Mouse (Mus musculus) left cerebral cortex, postnatal 14 days (tissue): ENCODE results near the gene Vldlr. TPM values are rescaled to one million over a fixed set of nuclear protein-coding genes. Genes with fewer than 3 reads are reported as not detected.

Source experiments
- DNase-seq, 2 experiments: peaks; one replicate each; pipeline ENCODE4 v3.0.0; 2021 to 2022; ENCODE audit warnings: low spot score in 2 of 2, mixed read lengths in 1 of 2
- intact Hi-C: fragments of 180-260 bp; cut with DNase I; formaldehyde crosslinking; loops from one replicate; pipeline ENCODE4 v1.15.1; 2025
- total RNA-seq, 2 experiments: library from RNA; stranded (reverse); gene quantifications; 2 replicates each; pipeline ENCODE4 v1.2.3; 2021

Vldlr gene
- total RNA-seq, 2 experiments from 2014 or later, result 70.0 to 76.4 TPM

DNA sequence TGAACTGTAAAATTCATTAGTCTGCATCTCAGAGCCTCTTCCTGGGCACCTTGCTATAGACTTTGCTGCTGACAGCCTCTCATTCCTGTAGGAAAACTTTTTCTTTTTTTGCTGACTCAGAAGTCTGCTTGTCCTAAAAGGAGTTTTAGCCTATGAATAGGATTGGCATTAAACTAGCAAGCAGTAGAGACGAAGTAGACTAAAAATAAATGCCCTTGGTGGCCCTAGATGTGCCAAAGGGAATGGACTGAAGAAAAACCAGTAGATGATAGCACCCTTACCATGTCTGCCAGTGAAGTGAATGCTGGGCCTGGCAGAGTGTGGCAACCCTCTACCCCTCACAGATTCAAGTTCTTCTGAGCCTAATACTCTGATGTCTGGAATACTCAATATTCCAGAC lies 8.1 kb downstream of the Vldlr start:
- DNase-seq, result no peak
- intact Hi-C loops, result no loop called here

DNA sequence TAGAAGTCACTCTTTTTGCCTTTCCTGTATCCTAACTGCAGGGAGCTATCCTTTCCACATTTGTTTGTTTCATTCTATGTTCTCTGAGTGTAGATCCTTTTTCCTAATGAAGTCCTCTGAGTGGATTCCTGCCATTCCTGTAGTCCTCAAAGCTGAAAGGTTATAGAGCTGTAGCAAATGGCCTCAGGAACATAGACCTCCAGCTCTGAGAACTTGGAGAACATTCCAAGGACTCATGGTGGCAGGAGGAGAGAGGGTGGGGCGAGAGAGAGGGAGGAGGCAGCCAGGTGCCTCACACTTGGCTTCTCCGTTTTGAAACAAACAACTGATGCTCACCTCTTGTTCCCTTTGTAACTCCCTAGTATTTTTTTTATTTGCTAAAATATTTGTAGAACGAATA lies 10.3 kb downstream of the Vldlr start:
- no peak for DNase-seq
- intact Hi-C loops, result no loop called here

DNA sequence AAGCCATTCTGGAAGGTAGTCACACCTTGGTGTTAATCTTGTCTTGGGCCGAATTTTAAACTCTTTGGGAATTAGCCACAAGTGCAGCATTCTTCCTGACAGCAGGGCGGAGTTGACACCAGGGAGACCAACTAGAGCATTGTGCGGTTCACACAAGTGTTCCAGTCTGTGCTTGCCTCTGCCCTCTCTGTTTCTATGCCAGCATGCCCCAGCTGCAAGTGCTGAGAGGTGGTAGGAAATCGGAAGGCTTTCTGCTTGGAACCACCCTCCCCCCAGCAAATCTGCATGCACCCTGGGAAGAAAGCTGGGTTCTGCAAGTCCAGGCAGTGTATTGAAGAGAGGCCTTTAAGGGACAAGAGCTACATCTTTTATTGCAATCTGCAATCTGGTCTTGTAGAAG lies 10.8 kb downstream of the Vldlr start:
- peak in 1 of 2 experiments; percentile 24 for DNase-seq
- intact Hi-C loops, result no loop called here

DNA sequence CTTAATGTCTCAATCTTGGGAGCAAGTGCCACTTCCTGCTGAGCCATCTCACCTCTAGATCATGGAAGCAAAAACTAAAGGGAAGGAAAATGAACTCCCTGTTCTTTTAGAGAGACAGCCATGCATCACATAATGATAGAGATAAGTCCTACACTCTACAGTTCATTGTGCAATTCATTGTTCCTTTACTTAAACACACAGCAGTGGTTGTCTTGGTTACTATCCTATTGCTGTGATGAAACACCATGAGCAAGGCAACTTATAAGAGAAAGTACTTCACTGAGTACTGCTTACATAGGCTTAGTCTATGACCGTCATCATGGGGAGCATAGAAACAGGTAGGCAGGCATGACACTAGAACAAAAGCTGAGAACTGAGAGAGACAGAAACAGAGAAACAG lies 12.0 kb downstream of the Vldlr start:
- no peak for DNase-seq
- intact Hi-C loops, result no loop called here

DNA sequence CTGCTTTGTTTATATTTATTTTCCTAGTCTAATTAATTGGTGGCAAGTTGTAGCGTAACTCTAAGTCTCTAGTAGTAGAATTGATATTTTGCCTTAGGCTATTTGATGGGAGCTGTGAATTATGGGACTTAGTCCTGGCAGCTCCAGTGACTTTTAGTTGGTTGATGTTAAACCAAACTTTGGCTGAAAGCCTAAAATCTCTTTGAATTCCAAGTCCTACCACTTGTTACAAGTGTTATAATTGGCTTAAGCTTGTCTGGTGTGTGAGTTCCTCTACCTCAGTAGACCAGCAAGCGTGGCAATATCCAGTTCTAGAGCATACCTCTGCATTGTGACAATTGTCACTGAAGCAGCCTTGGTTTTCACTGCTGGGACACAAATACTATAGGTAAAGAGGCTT lies 17.1 kb downstream of the Vldlr start:
- no peak for DNase-seq
- intact Hi-C loops, result no loop called here

DNA sequence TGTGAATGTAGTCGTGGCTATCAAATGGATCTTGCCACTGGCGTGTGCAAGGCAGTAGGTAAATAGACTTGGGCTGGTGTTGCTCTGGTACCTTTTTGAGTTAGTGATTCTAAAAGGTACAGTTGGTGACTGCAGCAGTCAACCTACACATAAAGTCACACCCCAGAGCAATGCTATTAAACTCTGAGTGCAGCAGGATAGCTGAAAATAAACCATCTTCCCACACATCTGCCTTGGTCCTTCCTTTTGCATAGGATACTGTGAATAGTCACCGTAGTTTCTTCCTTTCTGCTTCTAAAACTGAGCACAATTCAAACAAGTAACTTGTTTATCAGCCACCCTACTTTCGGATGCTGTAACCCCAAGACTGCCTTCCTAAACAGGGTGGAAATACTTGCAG lies 23.6 kb downstream of the Vldlr start:
- intact Hi-C loops, result no loop called here
- DNase-seq, result no peak

DNA sequence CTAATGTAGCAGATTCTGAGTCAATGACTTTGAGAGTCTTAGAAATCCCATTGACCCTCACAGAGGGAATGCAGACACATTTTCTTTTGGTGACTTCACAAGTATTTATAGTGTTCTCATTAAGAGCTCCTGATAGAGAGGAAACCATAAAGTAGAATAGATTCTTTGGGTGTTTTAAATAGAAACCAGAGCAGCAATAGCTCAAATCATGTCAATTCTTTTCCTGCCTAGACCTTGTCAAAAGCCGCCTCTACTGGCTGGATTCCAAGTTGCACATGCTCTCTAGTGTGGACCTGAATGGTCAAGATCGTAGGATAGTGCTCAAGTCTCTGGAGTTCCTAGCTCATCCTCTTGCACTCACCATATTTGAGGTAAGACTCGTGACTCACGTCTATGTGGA lies 27.2 kb downstream of the Vldlr start:
- intact Hi-C loops, result no loop called here
- no peak for DNase-seq

DNA sequence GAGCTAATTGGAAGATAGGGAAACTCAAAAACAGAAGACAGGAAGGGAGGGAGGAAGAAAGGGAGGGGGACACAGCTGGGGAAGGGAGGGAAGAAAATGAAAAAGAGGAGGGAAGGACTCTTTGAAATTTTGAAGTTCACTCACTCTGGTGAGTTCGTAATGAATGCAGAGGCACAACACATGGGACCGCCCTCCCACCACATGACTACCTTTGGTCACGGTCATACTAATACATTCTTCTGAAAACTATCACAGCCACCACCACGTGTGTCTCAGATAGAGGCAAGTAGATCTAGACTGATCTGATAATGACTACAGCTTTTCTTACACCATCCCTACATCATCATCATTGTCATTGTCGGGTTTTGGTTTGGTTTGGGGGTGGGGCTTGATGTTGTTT lies 38.5 kb downstream of the Vldlr start:
- no peak for DNase-seq
- intact Hi-C loops, result loop anchor here (5.0 kb wide), 1 partner anchor 173 kb away; the partner anchor contains the start of gene Pum3

DNA sequence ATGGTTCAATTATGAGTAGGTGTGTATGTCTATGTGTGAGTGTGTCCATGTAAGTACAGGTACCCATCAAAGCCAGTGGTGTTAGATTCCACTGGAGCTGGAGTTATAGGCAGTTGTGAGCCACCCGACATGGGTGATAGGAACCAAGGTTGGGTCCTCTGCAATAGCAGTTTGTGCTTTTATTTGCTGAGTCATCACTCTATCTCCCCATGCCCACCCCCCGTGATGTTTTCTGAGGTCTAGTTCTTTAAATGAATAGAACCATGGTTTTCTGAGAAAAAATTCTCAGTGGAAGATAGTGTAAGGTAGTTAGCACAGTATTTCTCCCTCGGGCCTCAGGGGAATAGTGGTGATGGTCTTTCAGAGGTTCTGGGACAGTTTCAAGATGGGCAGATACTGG lies 39.4 kb downstream of the Vldlr start:
- DNase-seq, result no peak
- intact Hi-C loops, result no loop called here

DNA sequence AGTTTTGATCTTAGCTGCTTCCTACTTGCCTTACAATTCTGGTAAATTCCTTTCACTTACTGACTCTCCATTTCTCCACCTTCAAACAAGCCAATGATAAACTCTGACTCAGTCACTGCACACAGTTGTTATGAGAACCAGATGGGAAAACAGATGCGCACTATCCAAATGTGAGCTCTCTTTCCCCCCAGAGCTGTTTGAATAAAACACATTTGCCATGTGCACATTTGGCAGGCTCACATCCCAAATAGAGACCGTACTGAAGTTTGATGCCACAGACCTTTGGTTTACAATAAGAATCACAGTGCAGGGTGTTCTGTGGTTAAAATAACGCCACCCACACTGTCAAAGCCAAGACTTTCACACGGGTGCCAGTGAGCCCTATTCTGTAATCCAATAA lies 43.8 kb downstream of the Vldlr start:
- intact Hi-C loops, result no loop called here
- peak; percentile 41 to 58 for DNase-seq

DNA sequence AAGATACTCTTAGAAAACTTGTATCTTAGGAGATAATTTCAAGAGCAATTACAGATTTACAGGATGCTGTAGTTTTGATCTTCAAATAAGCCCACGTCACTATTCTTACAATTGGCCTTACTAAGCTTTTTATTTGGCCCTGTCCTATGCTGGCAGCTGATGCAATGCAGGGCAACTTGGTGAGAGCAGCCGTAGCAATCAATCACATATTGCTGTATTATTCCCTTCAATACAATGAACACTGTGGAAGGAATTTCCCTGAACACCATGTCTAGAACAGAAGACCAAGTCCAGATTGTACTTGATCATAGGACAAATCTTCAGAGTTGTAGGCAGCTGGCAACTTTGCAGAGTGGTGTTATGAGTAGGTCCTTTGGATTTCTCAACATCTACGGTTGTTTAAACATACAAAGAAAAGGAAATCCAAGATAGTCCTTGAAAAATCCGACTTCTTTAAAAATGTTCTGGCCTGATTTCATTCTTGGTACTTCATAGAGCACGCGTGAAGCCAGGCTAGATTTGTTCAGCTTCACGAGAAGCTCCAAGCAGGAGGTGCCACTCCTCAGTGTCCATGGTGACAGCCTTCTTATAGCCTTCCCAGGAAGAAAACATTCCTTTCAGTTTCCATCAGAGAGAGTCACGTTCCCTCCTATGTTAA lies 44.5 kb downstream of the Vldlr start:
- intact Hi-C loops, result no loop called here
- peak in 1 of 2 experiments; percentile 52 for DNase-seq

DNA sequence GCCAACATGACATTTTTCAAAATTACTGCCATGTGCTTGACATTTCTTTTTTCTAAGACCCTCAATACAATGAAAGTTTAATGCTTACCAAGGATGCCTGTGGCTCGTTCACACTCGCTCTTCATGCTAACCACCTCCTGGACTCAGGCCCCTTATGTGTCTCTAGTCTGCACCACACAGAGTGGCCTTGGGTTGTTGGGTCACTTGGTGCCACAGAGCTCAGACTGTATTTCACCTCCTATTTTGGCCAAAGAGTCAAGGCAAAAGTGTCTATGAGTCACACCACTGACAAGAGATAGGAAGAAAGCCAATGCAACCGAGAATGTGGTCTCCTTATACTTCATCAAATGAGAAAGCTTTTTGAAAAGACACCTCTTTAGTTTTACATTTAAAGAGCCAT lies 45.9 kb downstream of the Vldlr start:
- intact Hi-C loops, result no loop called here
- DNase-seq, result no peak

DNA sequence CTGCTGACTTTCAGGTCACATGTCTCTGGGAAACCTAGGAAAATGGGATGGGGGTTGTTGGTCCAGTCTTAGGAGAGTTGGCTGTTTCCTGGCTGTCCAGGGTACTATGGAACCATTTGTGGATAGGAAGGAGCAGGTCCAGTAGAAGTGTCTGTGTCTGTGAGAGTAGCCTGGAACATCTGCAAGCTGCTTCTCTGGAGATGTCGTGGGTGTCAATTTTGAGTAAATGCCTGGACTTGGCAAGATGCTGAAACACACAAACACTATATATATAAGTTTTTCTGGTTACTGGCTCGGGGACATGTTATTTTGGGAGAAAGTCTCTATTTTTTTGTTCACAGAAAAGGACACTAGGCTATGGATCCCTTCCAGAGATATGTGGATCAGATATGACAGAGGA lies 57.1 kb downstream of the Vldlr start:
- DNase-seq, result peak in 1 of 2 experiments; percentile 35
- intact Hi-C loops, result no loop called here

DNA sequence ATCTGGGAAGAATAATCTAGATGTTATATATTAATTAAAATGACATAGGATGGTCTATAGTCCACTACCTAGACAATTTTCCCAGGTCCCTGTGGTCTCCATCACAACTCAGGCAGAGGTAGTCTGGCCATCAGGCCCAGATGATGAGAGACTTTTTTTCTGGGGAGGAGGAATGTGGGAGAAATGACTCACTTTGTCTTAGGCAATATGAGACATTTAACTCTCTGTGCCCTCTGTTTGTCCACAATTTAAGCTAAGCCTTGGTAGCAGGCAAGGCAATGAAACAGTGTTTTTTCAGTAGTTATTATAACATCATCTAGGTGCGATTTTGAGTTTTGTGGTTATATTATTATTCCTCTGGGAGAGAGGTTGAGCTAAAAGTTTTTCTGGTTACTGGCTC lies 58.1 kb downstream of the Vldlr start:
- no peak for DNase-seq
- intact Hi-C loops, result no loop called here

DNA sequence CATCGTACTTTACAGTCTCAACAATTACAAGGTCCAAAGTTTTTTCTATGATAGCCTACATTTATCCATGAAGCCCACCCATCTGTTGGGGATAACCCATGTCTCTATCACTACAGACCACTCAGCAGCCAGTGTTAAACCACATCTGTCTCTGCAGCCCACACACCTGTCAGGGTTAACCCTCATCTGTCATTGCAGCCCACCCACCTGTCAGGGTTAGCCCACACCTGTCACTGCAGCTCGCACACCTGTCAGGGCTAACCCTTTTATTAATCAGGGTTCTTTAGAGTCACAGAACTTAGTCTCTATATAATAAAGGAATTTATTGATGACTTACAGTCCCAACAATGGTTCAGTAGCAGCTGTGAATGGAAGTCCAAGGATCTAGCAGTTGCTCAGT lies 62.9 kb downstream of the Vldlr start:
- intact Hi-C loops, result no loop called here
- DNase-seq, result no peak

Other genes starting within 250 kb of the Vldlr start
- under 1 TPM in 1 of 2 experiments, not detected in 1; 0.08 TPM for gene Kcnv2, start 106.1 kb downstream of the Vldlr start, total RNA-seq
- 10 to 100 TPM; 61.1 to 67.3 TPM for gene Pum3, start 213.3 kb downstream of the Vldlr start, total RNA-seq